Mouse (Mus musculus): Measurements from ENCODE around the gene Fut9.

The Fut9 gene

GRCm38 (mm10) chr4:25647593-25647992, 152.5 kb downstream of the Fut9 start:
- no peak for DNase-seq (ENCODE audit: extremely low read depth, low read depth, low spot score)

GRCm38 (mm10) chr4:25645580-25645979, 154.5 kb downstream of the Fut9 start:
- DNase-seq (ENCODE audit: extremely low read depth, low read depth, low spot score): no peak

GRCm38 (mm10) chr4:25641993-25642392, 158.1 kb downstream of the Fut9 start:
- DNase-seq (ENCODE audit: extremely low read depth, low read depth, low spot score): no peak

GRCm38 (mm10) chr4:25633262-25633661, 166.8 kb downstream of the Fut9 start:
- no peak for DNase-seq (ENCODE audit: extremely low read depth, low read depth, low spot score)

- DNase-seq (ENCODE audit: extremely low read depth, low read depth, low spot score): no peak
These were observed 171.9 kb downstream of the Fut9 start for GRCm38 (mm10) chr4:25628113-25628512.

GRCm38 (mm10) chr4:25627467-25627866, 172.6 kb downstream of the Fut9 start:
- peak; percentile 81 for DNase-seq (ENCODE audit: extremely low read depth, low read depth, low spot score)

- DNase-seq (ENCODE audit: extremely low read depth, low read depth, low spot score): no peak
These were observed 173.0 kb downstream of the Fut9 start for GRCm38 (mm10) chr4:25627039-25627438.

GRCm38 (mm10) chr4:25623176-25623575, 176.9 kb downstream of the Fut9 start:
- no peak for DNase-seq (ENCODE audit: extremely low read depth, low read depth, low spot score)

- DNase-seq (ENCODE audit: extremely low read depth, low read depth, low spot score): peak; percentile 83
These were observed 182.7 kb downstream of the Fut9 start for GRCm38 (mm10) chr4:25617301-25617700.

- DNase-seq (ENCODE audit: extremely low read depth, low read depth, low spot score): no peak
These were observed 186.6 kb downstream of the Fut9 start for GRCm38 (mm10) chr4:25613426-25613825.

GRCm38 (mm10) chr4:25610481-25610880, 189.6 kb downstream of the Fut9 start:
- DNase-seq (ENCODE audit: extremely low read depth, low read depth, low spot score): no peak

GRCm38 (mm10) chr4:25593218-25593617, 206.8 kb downstream of the Fut9 start:
- DNase-seq (ENCODE audit: extremely low read depth, low read depth, low spot score): no peak

Measured in fat pad, adult 2 months (tissue).